Mouse (Mus musculus) erythroblast, embryonic 14.5 days (primary cell): ENCODE measurements around the gene Siah1a.

Experiments
- GATA1 ChIP-seq: IDR thresholded peaks from 2 replicates; pipeline ENCODE4 v1.6.1; 2012; ENCODE audit warnings: low read length, inconsistent platforms, mixed read lengths
- TAL1 ChIP-seq: IDR thresholded peaks from 3 replicates; pipeline ENCODE4 v1.6.1; 2012; ENCODE audit warnings: low read length, inconsistent platforms, mixed read lengths

DNA sequence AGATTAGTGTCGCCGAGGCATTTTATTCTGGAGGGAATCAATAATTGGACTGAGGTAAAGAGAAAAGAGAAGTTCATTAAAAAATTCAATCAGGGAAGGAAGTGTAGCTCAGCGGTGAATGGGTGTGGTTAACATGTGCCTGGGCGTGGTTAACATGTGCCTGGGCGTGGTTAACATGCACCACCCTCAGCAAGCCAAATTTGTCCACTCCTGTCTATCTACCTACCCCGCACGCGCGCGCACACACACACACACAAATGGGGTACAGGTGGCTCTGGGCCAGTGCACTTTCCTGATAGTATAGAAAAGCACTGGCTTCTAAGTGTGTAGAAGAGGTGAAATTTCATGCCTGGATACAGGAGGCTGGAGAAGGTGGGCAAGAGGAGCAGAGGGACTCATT lies 19.4 kb upstream of the Siah1a start:
- TF ChIP-seq GATA1, result no peak
- no peak for TF ChIP-seq TAL1
